Mouse (Mus musculus) kidney, adult 2 months (tissue): ENCODE results near the gene Psmc4.

ENCODE experiments used
- CTCF ChIP-seq: fragments of 200-500 bp; conservative IDR thresholded peaks from 2 replicates; pipeline ENCODE4 v1.5.1; 2011; ENCODE audit warnings: low read depth, mild to moderate bottlenecking, control low read depth, low read length, moderate library complexity, mixed read lengths; ENCODE audit not compliant: insufficient read depth, insufficient read length
- POLR2A ChIP-seq: fragments of 200-500 bp; IDR thresholded peaks from one replicate; pipeline ENCODE4 v1.6.1; 2011; ENCODE audit warnings: low read depth, low read length, control low read depth

- no peak for TF ChIP-seq CTCF
- TF ChIP-seq POLR2A, result no peak
Observed at GRCm38 (mm10) chr7:28010271-28010670, 39.6 kb downstream of the Psmc4 start.
